Mouse (Mus musculus) cerebellum, adult 2 months (tissue): ENCODE data around the gene Med24.

Experiments
- CTCF ChIP-seq: fragments of 200-500 bp; IDR thresholded peaks from 2 replicates; pipeline ENCODE4 v1.5.1; 2011; ENCODE audit warnings: low read depth, mild to moderate bottlenecking, control low read depth, low read length, moderate library complexity, borderline replicate concordance; ENCODE audit not compliant: insufficient read depth
- POLR2A ChIP-seq: fragments of 200-500 bp; IDR thresholded peaks from 2 replicates; pipeline ENCODE4 v1.6.1; 2011; ENCODE audit warnings: low read length, control low read depth, borderline replicate concordance; ENCODE audit not compliant: insufficient read depth

DNA sequence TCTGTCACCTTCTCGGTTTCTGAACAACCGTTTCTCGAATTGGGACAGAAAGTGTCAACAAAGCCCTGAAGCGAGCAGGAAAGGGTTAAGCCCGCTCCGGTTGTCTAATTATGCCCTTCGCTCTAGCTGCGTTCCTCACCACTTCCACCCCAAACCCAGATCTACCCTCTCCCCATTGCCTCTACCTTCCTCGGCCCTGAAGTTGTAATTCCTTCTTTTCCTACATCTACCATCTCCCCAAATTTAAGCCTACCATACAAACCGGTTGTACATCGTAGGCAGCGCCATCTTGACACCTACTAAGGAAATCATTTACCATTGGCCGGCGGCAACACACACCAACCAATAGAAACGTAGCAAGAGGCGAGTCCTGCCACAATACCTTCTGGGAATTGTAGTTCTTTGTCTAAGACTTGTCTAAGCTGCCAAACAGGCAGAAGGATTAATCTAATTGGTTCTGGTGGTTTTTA, at the start of gene Med24:
- TF ChIP-seq CTCF (no peak), POLR2A (peak; percentile 69; the same call in 1 of the 2 replicates)
